Mouse (Mus musculus) midbrain, embryonic 16.5 days (tissue): Measurements from ENCODE around the gene Lypd9. TPM values are rescaled to one million over a fixed set of nuclear protein-coding genes. Genes with fewer than 3 reads are reported as not detected.

Experiments used
- ATAC-seq: fragments of 200-750 bp; cut with Nextera tagmentation; 2 replicates; pipeline ENCODE4 v1.8.0; 2017; ENCODE audit warnings: moderate TSS enrichment
- H3K27ac ChIP-seq: fragments of 300-500 bp; sonication (generic); 2 replicates; pipeline ENCODE4 v1.5.1; 2014; ENCODE audit warnings: mild to moderate bottlenecking, low read length, mixed read lengths
- H3K27me3 ChIP-seq: fragments of 300-500 bp; sonication (generic); 2 replicates; pipeline ENCODE4 v1.6.1; 2014; ENCODE audit warnings: low read depth, low read length, mixed read lengths; ENCODE audit not compliant: control insufficient read depth, insufficient read depth
- H3K36me3 ChIP-seq: fragments of 300-500 bp; sonication (generic); 2 replicates; pipeline ENCODE4 v1.6.1; 2014; ENCODE audit warnings: mild to moderate bottlenecking, low read length, moderate library complexity, mixed read lengths; ENCODE audit not compliant: control insufficient read depth, insufficient read depth
- H3K4me1 ChIP-seq: fragments of 300-500 bp; sonication (generic); 2 replicates; pipeline ENCODE4 v1.6.1; 2014; ENCODE audit warnings: mild to moderate bottlenecking, low read length, mixed read lengths; ENCODE audit not compliant: control insufficient read depth, insufficient read depth
- H3K4me2 ChIP-seq: fragments of 300-500 bp; sonication (generic); 2 replicates; pipeline ENCODE4 v1.6.1; 2014; ENCODE audit warnings: mild to moderate bottlenecking, low read length, mixed read lengths
- H3K4me3 ChIP-seq: fragments of 300-500 bp; sonication (generic); 2 replicates; pipeline ENCODE4 v1.5.1; 2014; ENCODE audit warnings: low read depth, mild to moderate bottlenecking, low read length, moderate library complexity, mixed read lengths
- H3K9ac ChIP-seq: fragments of 300-500 bp; sonication (generic); 2 replicates; pipeline ENCODE4 v1.6.1; 2014; ENCODE audit warnings: low read depth, low read length, mixed read lengths
- H3K9me3 ChIP-seq: fragments of 300-500 bp; sonication (generic); replicated peaks from 2 replicates; pipeline ENCODE4 v1.6.1; 2014; ENCODE audit warnings: mild to moderate bottlenecking, low read length, mixed read lengths; ENCODE audit not compliant: control insufficient read depth, poor library complexity, severe bottlenecking
- WGBS: fragments of 180-500 bp; shearing (Covaris S2); extraction: QIAGEN DNeasy Blood & Tissue Kit; methylation state at CpG from one replicate; pipeline ENCODE4 v1.1.7; 2014; 5-methylcytosine and 5-hydroxymethylcytosine counted together
- polyA plus RNA-seq: library from polyadenylated mRNA; unstranded; fragments of >200 nt; fragmentation: Nextera tagmentation; extraction: Ambion mirVana; gene quantifications from 2 replicates; pipeline ENCODE4 v1.2.1, GENCODE M21; 2015

The Lypd9 gene
- polyA plus RNA-seq, 1 experiment from 2014 or later = not detected

DNA sequence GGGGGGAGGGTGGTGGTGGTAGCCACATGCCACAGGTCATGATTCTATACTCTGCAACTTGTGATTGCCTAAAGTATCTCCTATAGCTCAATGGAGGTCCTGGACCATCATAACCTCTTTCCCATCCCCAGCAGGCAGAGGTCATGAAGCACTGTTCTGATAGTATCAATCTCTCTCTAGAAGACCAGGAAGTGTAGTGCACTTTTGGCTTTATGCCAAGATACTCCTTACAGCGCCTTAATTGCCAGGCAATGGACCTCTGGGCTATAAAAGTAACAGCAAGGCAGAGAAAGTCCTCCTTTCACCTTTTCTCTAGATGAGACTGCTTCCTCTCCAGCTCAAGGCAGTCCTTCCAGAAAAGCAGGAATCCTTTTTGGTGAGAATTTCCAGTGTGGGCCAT lies 31.9 kb downstream of the Lypd9 start, which contains the start of gene 1810065E05Rik:
Gene 1810065E05Rik (plus strand): TSS at position 297 of the 400 bp plus-strand sequence.
- no peaks in the 10 kb centered on the region for H3K36me3 ChIP-seq
- H3K4me1 ChIP-seq = no peaks in the 10 kb centered on the region
- no peak within 1 kb of the TSS for H3K27ac ChIP-seq
- H3K4me2 ChIP-seq = no peak within 1 kb of the TSS
- H3K9ac ChIP-seq = no peak within 1 kb of the TSS
- H3K4me3 ChIP-seq = no peak within 1 kb of the TSS
- ATAC-seq = no peak
- 79% methylated on average over 1 of the region's 1 CpGs for WGBS
- no peaks in the 10 kb centered on the region for H3K27me3 ChIP-seq
- no peaks in the 10 kb centered on the region for H3K9me3 ChIP-seq

DNA sequence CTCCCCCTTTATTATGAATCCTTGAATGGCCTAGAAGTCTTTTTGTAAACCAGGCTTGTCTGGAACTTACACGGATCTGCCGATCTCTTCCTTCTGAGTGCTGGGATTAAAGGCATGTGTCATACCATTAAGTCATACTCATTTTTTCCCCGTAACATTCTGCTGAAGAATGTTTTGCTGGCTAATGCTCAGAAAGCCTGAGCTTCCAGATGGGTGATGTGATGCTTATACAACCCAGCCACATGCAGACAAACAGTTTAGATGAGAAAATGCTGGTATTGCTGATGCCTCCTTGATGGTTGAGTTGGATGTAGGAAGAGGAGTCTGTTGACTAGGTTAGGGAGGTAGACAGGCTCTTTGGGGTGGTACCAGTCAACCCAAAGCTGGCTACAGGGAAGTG lies 34.4 kb downstream of the Lypd9 start:
- Histone ChIP-seq H3K9me3 (no peaks in the 10 kb centered on the region), H3K9ac (no peak overlapping the region), H3K4me3 (no peak overlapping the region), H3K27ac (no peak overlapping the region), H3K27me3 (no peaks in the 10 kb centered on the region), H3K4me2 (no peak overlapping the region), H3K36me3 (no peaks in the 10 kb centered on the region), H3K4me1 (no peaks in the 10 kb centered on the region)
- no peak for ATAC-seq
- WGBS = 83% methylated on average over 3 of the region's 3 CpGs

DNA sequence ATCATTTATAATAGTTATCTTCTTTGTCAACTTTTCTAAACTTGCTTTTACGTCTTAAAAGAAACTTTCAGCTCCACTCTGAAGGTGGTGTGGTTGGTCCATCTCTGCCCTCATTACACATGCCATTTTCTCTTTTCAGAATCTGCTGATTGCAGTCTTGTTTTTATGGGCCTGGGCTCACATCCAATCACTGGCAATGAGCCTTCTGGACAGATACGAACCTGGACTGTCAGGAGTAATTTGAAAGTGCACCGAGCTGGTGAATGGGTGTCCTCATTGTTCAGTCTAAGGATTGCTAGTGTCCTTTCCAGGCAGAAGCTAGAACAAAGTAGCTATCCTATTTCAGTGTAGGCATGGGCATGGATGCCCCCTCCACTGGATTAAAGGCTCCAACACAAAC lies 44.7 kb downstream of the Lypd9 start:
- no peak overlapping the region for H3K4me2 ChIP-seq
- ATAC-seq = no peak
- WGBS = 80% methylated on average over 3 of the region's 3 CpGs
- no peak overlapping the region for H3K9ac ChIP-seq
- no peaks in the 10 kb centered on the region for H3K9me3 ChIP-seq
- H3K4me3 ChIP-seq = no peak overlapping the region
- H3K4me1 ChIP-seq = no peaks in the 10 kb centered on the region
- H3K27ac ChIP-seq = no peak overlapping the region
- H3K27me3 ChIP-seq = no peaks in the 10 kb centered on the region
- no peaks in the 10 kb centered on the region for H3K36me3 ChIP-seq

DNA sequence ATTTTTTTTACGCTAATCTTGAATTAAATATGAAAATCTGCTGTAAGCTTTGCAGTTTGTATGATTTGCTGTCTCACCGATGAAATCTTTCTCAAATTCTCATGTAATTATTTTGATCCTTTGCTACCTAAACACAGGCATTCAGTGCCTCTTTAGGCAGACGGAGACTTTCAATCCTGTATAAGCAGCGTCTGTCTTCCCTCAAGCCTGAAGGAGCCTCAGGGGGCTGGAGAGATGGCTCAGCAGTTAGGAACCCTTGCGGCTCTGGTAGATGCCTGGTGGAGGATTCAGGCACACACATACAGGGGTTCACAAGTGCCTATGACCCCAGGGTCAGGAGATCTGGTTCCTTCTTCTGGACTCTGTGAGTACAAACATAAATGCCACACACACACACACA lies 52.1 kb downstream of the Lypd9 start:
- peaks cover 16% of the 10 kb centered on the region for H3K4me1 ChIP-seq
- ATAC-seq = peak; percentile 75
- peak overlapping the region; percentile 76 for H3K27ac ChIP-seq
- no peaks in the 10 kb centered on the region for H3K9me3 ChIP-seq
- H3K4me2 ChIP-seq = peak overlapping the region; percentile 28; the same call in 1 of the 2 replicates
- 29% methylated on average over 5 of the region's 5 CpGs for WGBS
- H3K9ac ChIP-seq = peak overlapping the region; percentile 30; the same call in 1 of the 2 replicates
- no peak overlapping the region for H3K4me3 ChIP-seq
- no peaks in the 10 kb centered on the region for H3K36me3 ChIP-seq
- H3K27me3 ChIP-seq = no peaks in the 10 kb centered on the region

DNA sequence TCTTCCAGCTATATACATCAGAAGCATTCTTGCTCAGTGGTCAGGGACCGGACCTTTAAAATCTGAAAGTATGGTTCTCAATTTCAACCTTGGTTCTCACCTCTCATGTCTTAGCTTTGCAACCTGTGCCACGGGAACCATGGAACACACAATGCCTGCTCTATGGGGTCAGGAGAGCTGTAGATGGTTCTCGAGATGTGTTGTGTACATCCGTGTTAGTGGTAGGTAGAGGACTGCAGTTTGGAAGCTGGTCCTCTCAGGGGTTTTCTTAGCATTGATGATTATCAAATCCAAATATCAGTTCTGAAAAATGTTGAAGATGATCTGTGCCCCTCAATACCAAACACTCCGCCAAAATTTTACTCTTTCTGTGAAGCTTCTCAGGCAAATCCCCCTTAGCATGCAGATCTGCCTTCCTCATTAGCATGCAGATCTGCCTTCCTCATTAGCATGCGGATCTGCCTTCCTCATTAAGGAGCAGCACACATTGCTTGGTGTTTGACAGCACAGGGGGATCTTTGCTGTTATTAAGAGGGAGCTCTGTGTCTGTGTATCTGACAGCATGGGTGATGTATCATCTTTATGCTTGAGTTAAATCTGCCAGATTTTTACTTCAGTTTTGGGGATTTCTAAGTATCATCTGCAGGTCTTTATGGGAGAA lies 52.6 kb downstream of the Lypd9 start:
- Histone ChIP-seq H3K27ac (peak overlapping the region; percentile 76), H3K4me1 (peaks cover 16% of the 10 kb centered on the region), H3K27me3 (no peaks in the 10 kb centered on the region), H3K4me3 (no peak overlapping the region), H3K4me2 (peak overlapping the region; percentile 28), H3K9me3 (no peaks in the 10 kb centered on the region), H3K36me3 (no peaks in the 10 kb centered on the region), H3K9ac (no peak overlapping the region)
- 37% methylated on average over 6 of the region's 6 CpGs for WGBS
- ATAC-seq = peak; percentile 92

Other genes with a start within 250 kb of the Lypd9 start
- gene 4930438A08Rik, start 178.1 kb downstream of the Lypd9 start, polyA plus RNA-seq = not detected in 2 replicates
- 32.2 and 32.4 TPM in 2 replicates for gene Zfp692, start 145.9 kb downstream of the Lypd9 start, polyA plus RNA-seq
- 37.1 and 40.2 TPM in 2 replicates for gene Zfp672, start 122.6 kb downstream of the Lypd9 start, polyA plus RNA-seq
- 52.4 and 53.2 TPM in 2 replicates for gene Sh3bp5l, start 122.2 kb downstream of the Lypd9 start, polyA plus RNA-seq
- not detected in 2 replicates for gene Lypd8, start 73.9 kb downstream of the Lypd9 start, polyA plus RNA-seq
- gene 1810065E05Rik, start 31.8 kb downstream of the Lypd9 start, polyA plus RNA-seq = not detected in 2 replicates
- not detected in 2 replicates for gene Gm12253, start 20.4 kb downstream of the Lypd9 start, polyA plus RNA-seq
- gene Olfr30, start 9.3 kb upstream of the Lypd9 start, polyA plus RNA-seq = not detected in 2 replicates
- gene Olfr332, start 39.6 kb upstream of the Lypd9 start, polyA plus RNA-seq = not detected in 2 replicates
- not detected in 2 replicates for gene Olfr331, start 49.6 kb upstream of the Lypd9 start, polyA plus RNA-seq
- not detected in 2 replicates for gene Olfr330, start 81.9 kb upstream of the Lypd9 start, polyA plus RNA-seq
- gene Olfr329-ps, start 93.5 kb upstream of the Lypd9 start, polyA plus RNA-seq = not detected in 2 replicates
- 0.07 TPM in 1 of 2 replicates, not detected in the other for gene Olfr328, start 102.7 kb upstream of the Lypd9 start, polyA plus RNA-seq
- gene Olfr224, start 117.6 kb upstream of the Lypd9 start, polyA plus RNA-seq = not detected in 2 replicates
- gene Olfr325, start 124.8 kb upstream of the Lypd9 start, polyA plus RNA-seq = not detected in 2 replicates
- gene Olfr324, start 142.2 kb upstream of the Lypd9 start, polyA plus RNA-seq = 0.05 and 0.10 TPM in 2 replicates
- not detected in 2 replicates for gene 2210407C18Rik, start 163.2 kb upstream of the Lypd9 start, polyA plus RNA-seq
- not detected in 2 replicates for gene Olfr323, start 177.6 kb upstream of the Lypd9 start, polyA plus RNA-seq
- gene Trim58, start 187.5 kb upstream of the Lypd9 start, polyA plus RNA-seq = 0.15 and 0.19 TPM in 2 replicates
- gene Olfr322, start 205.9 kb upstream of the Lypd9 start, polyA plus RNA-seq = not detected in 2 replicates
- gene Olfr320, start 228.2 kb upstream of the Lypd9 start, polyA plus RNA-seq = not detected in 2 replicates
- not detected in 2 replicates for gene Olfr319, start 246.2 kb upstream of the Lypd9 start, polyA plus RNA-seq